Mouse (Mus musculus) neural tube, embryonic 14.5 days (tissue): ENCODE measurements around the gene Olfr1145. TPM values are rescaled to one million over a fixed set of nuclear protein-coding genes. Genes with fewer than 3 reads are reported as not detected.

Source experiments
- ATAC-seq: fragments of 200-750 bp; cut with Nextera tagmentation; 2 replicates; pipeline ENCODE4 v1.8.0; 2017; ENCODE audit warnings: low read depth, mild to moderate bottlenecking, moderate TSS enrichment, moderate library complexity
- H3K27ac ChIP-seq: fragments of 300-500 bp; sonication (generic); 2 replicates; pipeline ENCODE4 v1.5.1; 2014; ENCODE audit warnings: low read depth, mild to moderate bottlenecking, control low read depth, low read length, moderate library complexity, mixed read lengths
- H3K27me3 ChIP-seq: fragments of 300-500 bp; sonication (generic); 2 replicates; pipeline ENCODE4 v1.6.1; 2014; ENCODE audit warnings: low read length; ENCODE audit not compliant: control insufficient read depth, insufficient read depth
- H3K36me3 ChIP-seq: fragments of 300-500 bp; sonication (generic); 2 replicates; pipeline ENCODE4 v1.6.1; 2014; ENCODE audit warnings: low read length, mixed read lengths; ENCODE audit not compliant: control insufficient read depth, insufficient read depth
- H3K4me1 ChIP-seq: fragments of 300-500 bp; sonication (generic); 2 replicates; pipeline ENCODE4 v1.6.1; 2014; ENCODE audit warnings: low read length; ENCODE audit not compliant: control insufficient read depth, insufficient read depth
- H3K4me2 ChIP-seq: fragments of 300-500 bp; sonication (generic); 2 replicates; pipeline ENCODE4 v1.6.1; 2014; ENCODE audit warnings: mild to moderate bottlenecking, low read depth, low read length, control low read depth
- H3K4me3 ChIP-seq: fragments of 300-500 bp; sonication (generic); 2 replicates; pipeline ENCODE4 v1.5.1; 2014; ENCODE audit warnings: low read depth, low read length, control low read depth, mixed read lengths
- H3K9ac ChIP-seq: fragments of 300-500 bp; sonication (generic); replicated peaks from 2 replicates; pipeline ENCODE4 v1.6.1; 2014; ENCODE audit warnings: low read depth, mild to moderate bottlenecking, control low read depth, low read length, mixed read lengths
- H3K9me3 ChIP-seq: fragments of 300-500 bp; sonication (generic); 2 replicates; pipeline ENCODE4 v1.6.1; 2016; ENCODE audit warnings: low read length; ENCODE audit not compliant: control insufficient read depth
- WGBS: fragments of 180-500 bp; shearing (Covaris S2); extraction: QIAGEN DNeasy Blood & Tissue Kit; methylation state at CpG from one replicate; pipeline ENCODE4 v1.1.7; 2014; 5-methylcytosine and 5-hydroxymethylcytosine counted together
- polyA plus RNA-seq: library from polyadenylated mRNA; unstranded; fragments of >200 nt; fragmentation: Nextera tagmentation; extraction: Ambion mirVana; gene quantifications from 2 replicates; pipeline ENCODE4 v1.2.1, GENCODE M21; 2014

Gene Olfr1145
- polyA plus RNA-seq, result not detected in 2 replicates

- H3K4me1 ChIP-seq, result no peaks in the 10 kb centered on the region
- WGBS, result 81% methylated on average over 1 of the region's 1 CpGs
- H3K27me3 ChIP-seq, result no peaks in the 10 kb centered on the region
- no peak within 1 kb of the TSS for H3K4me3 ChIP-seq
- H3K4me2 ChIP-seq, result no peak within 1 kb of the TSS
- no peak within 1 kb of the TSS for H3K9ac ChIP-seq
- H3K27ac ChIP-seq, result no peak within 1 kb of the TSS
- H3K36me3 ChIP-seq, result no peaks in the 10 kb centered on the region
- no peak for ATAC-seq
- H3K9me3 ChIP-seq, result no peaks in the 10 kb centered on the region
These were observed at the start of gene Olfr1145 for GRCm38 (mm10) chr2:87809522-87809921. Olfr1145 (plus strand) TSS chr2:87809822.

- H3K27me3 ChIP-seq, result no peaks in the 10 kb centered on the region
- H3K4me1 ChIP-seq, result no peaks in the 10 kb centered on the region
- whole genome bisulfite sequencing, result 69% methylated on average over 1 of the region's 1 CpGs
- ATAC-seq, result no peak
- H3K9ac ChIP-seq, result no peak overlapping the region
- H3K27ac ChIP-seq, result no peak overlapping the region
- no peaks in the 10 kb centered on the region for H3K9me3 ChIP-seq
- no peak overlapping the region for H3K4me3 ChIP-seq
- no peak overlapping the region for H3K4me2 ChIP-seq
- H3K36me3 ChIP-seq, result no peaks in the 10 kb centered on the region
These were observed 33.5 kb upstream of the Olfr1145 start for GRCm38 (mm10) chr2:87776143-87776542.

- no peak within 1 kb of the TSS for H3K4me3 ChIP-seq
- H3K9me3 ChIP-seq, result no peaks in the 10 kb centered on the region
- H3K27me3 ChIP-seq, result no peaks in the 10 kb centered on the region
- H3K36me3 ChIP-seq, result no peaks in the 10 kb centered on the region
- H3K9ac ChIP-seq, result no peak within 1 kb of the TSS
- H3K4me2 ChIP-seq, result no peak within 1 kb of the TSS
- no peak within 1 kb of the TSS for H3K27ac ChIP-seq
- WGBS, result 81% methylated on average over 4 of the region's 4 CpGs
- no peaks in the 10 kb centered on the region for H3K4me1 ChIP-seq
- no peak for ATAC-seq
These were observed 30.4 kb upstream of the Olfr1145 start, which contains the start of gene Olfr152 for GRCm38 (mm10) chr2:87779183-87779582. Olfr152 (plus strand) TSS chr2:87779483.

- H3K27me3 ChIP-seq, result no peaks in the 10 kb centered on the region
- H3K4me3 ChIP-seq, result no peak within 1 kb of the TSS
- no peaks in the 10 kb centered on the region for H3K36me3 ChIP-seq
- no peaks in the 10 kb centered on the region for H3K9me3 ChIP-seq
- H3K4me2 ChIP-seq, result no peak within 1 kb of the TSS
- H3K9ac ChIP-seq, result no peak within 1 kb of the TSS
- no peaks in the 10 kb centered on the region for H3K4me1 ChIP-seq
- no peak for ATAC-seq
- no peak within 1 kb of the TSS for H3K27ac ChIP-seq
These were observed 9.3 kb upstream of the Olfr1145 start, which contains the start of gene Olfr1143 for GRCm38 (mm10) chr2:87800292-87800691. Olfr1143 (plus strand) TSS chr2:87800592.

GRCm38 (mm10) chr2:87830233-87830632 is 20.6 kb downstream of the Olfr1145 start, which contains the start of gene Olfr1148:
Olfr1148 (plus strand) TSS chr2:87830533.
- no peak within 1 kb of the TSS for H3K27ac ChIP-seq
- H3K4me1 ChIP-seq, result no peaks in the 10 kb centered on the region
- no peaks in the 10 kb centered on the region for H3K9me3 ChIP-seq
- H3K4me2 ChIP-seq, result no peak within 1 kb of the TSS
- H3K9ac ChIP-seq, result no peak within 1 kb of the TSS
- ATAC-seq, result no peak
- 93% methylated on average over 1 of the region's 1 CpGs for WGBS
- H3K27me3 ChIP-seq, result no peaks in the 10 kb centered on the region
- H3K4me3 ChIP-seq, result no peak within 1 kb of the TSS
- no peaks in the 10 kb centered on the region for H3K36me3 ChIP-seq

GRCm38 (mm10) chr2:87843693-87844092 is 34.1 kb downstream of the Olfr1145 start, which contains the start of gene Olfr1150-ps1:
Olfr1150-ps1 (plus strand) TSS chr2:87843993.
- Histone ChIP-seq H3K36me3 (no peaks in the 10 kb centered on the region), H3K9ac (no peak within 1 kb of the TSS), H3K4me3 (no peak within 1 kb of the TSS), H3K27ac (no peak within 1 kb of the TSS), H3K27me3 (no peaks in the 10 kb centered on the region), H3K9me3 (no peaks in the 10 kb centered on the region), H3K4me2 (no peak within 1 kb of the TSS), H3K4me1 (no peaks in the 10 kb centered on the region)
- no peak for ATAC-seq
- 78% methylated on average over 1 of the region's 1 CpGs for WGBS

- 87% methylated on average over 1 of the region's 1 CpGs for WGBS
- ATAC-seq, result no peak
- Histone ChIP-seq H3K4me1 (no peaks in the 10 kb centered on the region), H3K36me3 (no peaks in the 10 kb centered on the region), H3K27ac (no peak within 1 kb of the TSS), H3K4me2 (no peak within 1 kb of the TSS), H3K27me3 (no peaks in the 10 kb centered on the region), H3K9ac (no peak within 1 kb of the TSS), H3K9me3 (no peaks in the 10 kb centered on the region), H3K4me3 (no peak within 1 kb of the TSS)
These were observed 45.9 kb downstream of the Olfr1145 start, which contains the start of gene Olfr1151 for GRCm38 (mm10) chr2:87855562-87855961. Olfr1151 (plus strand) TSS chr2:87855862.

Other genes starting within 250 kb of the Olfr1145 start
- not detected in 2 replicates for gene Olfr1129, start 235.9 kb upstream of the Olfr1145 start, polyA plus RNA-seq
- not detected in 2 replicates for gene Olfr1130, start 203.6 kb upstream of the Olfr1145 start, polyA plus RNA-seq
- gene Olfr1131, start 182.7 kb upstream of the Olfr1145 start, polyA plus RNA-seq, result not detected in 2 replicates
- gene Olfr1132, start 172.3 kb upstream of the Olfr1145 start, polyA plus RNA-seq, result not detected in 2 replicates
- not detected in 2 replicates for gene Olfr1133, start 162.4 kb upstream of the Olfr1145 start, polyA plus RNA-seq
- gene Olfr1134, start 151.4 kb upstream of the Olfr1145 start, polyA plus RNA-seq, result not detected in 2 replicates
- gene Olfr1135, start 136.2 kb upstream of the Olfr1145 start, polyA plus RNA-seq, result not detected in 2 replicates
- not detected in 2 replicates for gene Olfr1136, start 115.9 kb upstream of the Olfr1145 start, polyA plus RNA-seq
- gene Olfr1137, start 96.6 kb upstream of the Olfr1145 start, polyA plus RNA-seq, result not detected in 2 replicates
- gene Olfr1138, start 69.8 kb upstream of the Olfr1145 start, polyA plus RNA-seq, result not detected in 2 replicates
- gene Olfr1140, start 66.1 kb upstream of the Olfr1145 start, polyA plus RNA-seq, result not detected in 2 replicates
- gene Olfr1141, start 55.8 kb upstream of the Olfr1145 start, polyA plus RNA-seq, result not detected in 2 replicates
- gene Olfr152, start 30.3 kb upstream of the Olfr1145 start, polyA plus RNA-seq, result not detected in 2 replicates
- gene Olfr1143, start 9.2 kb upstream of the Olfr1145 start, polyA plus RNA-seq, result not detected in 2 replicates
- gene Olfr1148, start 20.7 kb downstream of the Olfr1145 start, polyA plus RNA-seq, result not detected in 2 replicates
- not detected in 2 replicates for gene Olfr1150-ps1, start 34.2 kb downstream of the Olfr1145 start, polyA plus RNA-seq
- not detected in 2 replicates for gene Olfr1151, start 46.0 kb downstream of the Olfr1145 start, polyA plus RNA-seq
- gene Olfr1152, start 56.7 kb downstream of the Olfr1145 start, polyA plus RNA-seq, result 0.04 TPM in 1 of 2 replicates, not detected in the other
- not detected in 2 replicates for gene Olfr1153, start 85.1 kb downstream of the Olfr1145 start, polyA plus RNA-seq
- gene Olfr1154, start 95.3 kb downstream of the Olfr1145 start, polyA plus RNA-seq, result not detected in 2 replicates
- not detected in 2 replicates for gene Olfr1155, start 135.3 kb downstream of the Olfr1145 start, polyA plus RNA-seq
- not detected in 2 replicates for gene Olfr1156, start 143.3 kb downstream of the Olfr1145 start, polyA plus RNA-seq
- not detected in 2 replicates for gene Olfr1157, start 158.5 kb downstream of the Olfr1145 start, polyA plus RNA-seq
- gene Olfr74, start 164.8 kb downstream of the Olfr1145 start, polyA plus RNA-seq, result not detected in 2 replicates
- not detected in 2 replicates for gene Olfr1158, start 180.3 kb downstream of the Olfr1145 start, polyA plus RNA-seq
- not detected in 2 replicates for gene Olfr1160, start 198.4 kb downstream of the Olfr1145 start, polyA plus RNA-seq
- not detected in 2 replicates for gene Olfr1161, start 213.0 kb downstream of the Olfr1145 start, polyA plus RNA-seq
- gene Olfr73, start 227.9 kb downstream of the Olfr1145 start, polyA plus RNA-seq, result not detected in 2 replicates
- not detected in 2 replicates for gene Olfr1162, start 241.3 kb downstream of the Olfr1145 start, polyA plus RNA-seq